Mouse (Mus musculus): ENCODE measurements around the gene Pitpnm2.

GRCm38 (mm10) chr5:124089868-124090267, 159.7 kb downstream of the Pitpnm2 start:
- TF ChIP-seq SMC3 (IDR thresholded peaks at IDR 0.05; ENCODE audit: low read depth, low read length) (no peak), USF2 (IDR thresholded peaks at IDR 0.05; ENCODE audit: borderline replicate concordance in 1 of 2, insufficient read depth in 1 of 2, low read depth in 1 of 2, low read length in 2 of 2) (no peak), GABPA (IDR thresholded peaks at IDR 0.05; ENCODE audit: low read depth, low read length) (no peak), HCFC1 (IDR thresholded peaks at IDR 0.05; ENCODE audit: low read depth, low read length) (no peak), SIN3A (IDR thresholded peaks at IDR 0.05; ENCODE audit: low read length) (no peak), MYC (IDR thresholded peaks at IDR 0.05; ENCODE audit: low read depth, low read length) (no peak), NRF1 (IDR thresholded peaks at IDR 0.05; ENCODE audit: insufficient read depth, low read depth, low read length, poor library complexity, severe bottlenecking) (no peak), MAFK (IDR thresholded peaks at IDR 0.05; ENCODE audit: borderline replicate concordance, low read depth, low read length) (no peak), CTCF (IDR thresholded peaks at IDR 0.05 in 2 of 3, conservative IDR thresholded peaks at IDR 0.05 in 1 of 3; ENCODE audit: control insufficient read depth in 1 of 3, insufficient read depth in 1 of 3, low read depth in 2 of 3, low read length in 3 of 3, poor library complexity in 1 of 3, severe bottlenecking in 1 of 3) (no peak), EP300 (IDR thresholded peaks at IDR 0.05; ENCODE audit: low read depth in 1 of 2, low read length in 2 of 2) (no peak), TBP (IDR thresholded peaks at IDR 0.05; ENCODE audit: low read depth, low read length) (no peak), POLR2A (IDR thresholded peaks at IDR 0.05; ENCODE audit: control insufficient read depth in 1 of 2, insufficient read depth in 1 of 2, low read depth in 1 of 2, low read length in 2 of 2, poor library complexity in 1 of 2) (no peak), USF1 (IDR thresholded peaks at IDR 0.05; ENCODE audit: low read depth, low read length) (no peak), NELFE (IDR thresholded peaks at IDR 0.05; ENCODE audit: low read depth, low read length) (no peak)

Data from MEL (cell line).